Mouse (Mus musculus): Measurements from ENCODE around the gene Tspan18. TPM values are rescaled to one million over a fixed set of nuclear protein-coding genes. Genes with fewer than 3 reads are reported as not detected.

Gene Tspan18
- polyA plus RNA-seq, 1 experiment from 2014 or later: 48.2 TPM

DNA sequence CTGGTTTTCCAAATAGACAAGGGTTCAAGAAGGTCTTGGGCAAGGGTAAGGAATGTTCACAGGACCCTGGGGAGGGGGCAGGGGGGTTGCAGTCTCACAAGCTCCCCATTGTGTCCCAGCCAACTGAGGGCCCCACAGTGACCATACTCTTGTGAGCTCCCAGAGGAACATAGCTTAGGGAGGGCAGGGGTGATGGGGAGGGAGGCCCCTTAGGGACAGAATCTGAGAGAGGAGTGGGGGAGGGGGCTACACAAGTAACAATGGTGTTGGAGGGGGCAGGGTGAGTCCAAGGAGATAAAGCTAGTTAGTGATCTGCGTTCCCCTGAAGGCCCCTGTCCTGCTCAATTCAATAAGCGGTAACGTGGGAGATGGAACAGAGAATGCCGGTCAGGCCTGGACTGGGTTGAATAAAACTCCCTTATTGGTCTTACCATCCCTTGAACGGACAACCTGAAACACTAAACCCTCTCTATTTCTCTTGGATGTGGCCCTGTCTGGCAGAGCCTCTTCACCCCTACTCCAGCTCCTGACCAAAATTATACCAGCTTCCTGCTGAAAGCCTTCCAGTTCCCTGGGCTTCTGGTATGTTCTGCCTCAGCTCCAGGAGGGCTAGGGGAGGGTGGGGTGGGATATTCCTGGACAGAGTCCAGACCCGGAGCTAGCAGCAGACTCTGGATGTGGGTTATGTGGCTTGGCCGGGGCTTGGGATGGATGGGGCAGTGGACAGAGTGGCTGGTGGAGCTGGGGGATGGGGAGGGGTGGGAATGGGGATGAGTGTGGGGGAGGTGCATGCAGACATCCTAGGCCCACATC, 50.6 kb downstream of the Tspan18 start:
- 15% methylated on average over 7 of the region's 7 CpGs for WGBS
- Histone ChIP-seq H3K4me1 (ENCODE audit: control insufficient read depth in 2 of 2, insufficient read depth in 2 of 2, low read length in 2 of 2) (peaks cover 61 to 74% of the 10 kb centered on the region in 2 experiments), H3K4me3 (ENCODE audit: control insufficient read depth in 1 of 2, insufficient read depth in 1 of 2, low read depth in 1 of 2, low read length in 2 of 2) (no peak overlapping the region), H3K27me3 (ENCODE audit: control insufficient read depth, insufficient read depth, low read length) (no peaks in the 10 kb centered on the region), H3K4me2 (ENCODE audit: low read length) (no peak overlapping the region), H3K9ac (ENCODE audit: low read length) (no peak overlapping the region), H3K27ac (replicated peaks in 1 of 2; ENCODE audit: control insufficient read depth in 1 of 2, insufficient read depth in 1 of 2, low read depth in 2 of 2, low read length in 2 of 2) (peak overlapping the region; percentile 1 to 79; a peak in 2 of 4 replicates), H3K9me3 (ENCODE audit: control insufficient read depth, low read length) (no peaks in the 10 kb centered on the region), H3K36me3 (ENCODE audit: control insufficient read depth, insufficient read depth, low read length) (no peaks in the 10 kb centered on the region)
- ATAC-seq (ENCODE audit: insufficient number of reproducible peaks, insufficient read depth, low FRiP score, low read depth): peak; percentile 60

DNA sequence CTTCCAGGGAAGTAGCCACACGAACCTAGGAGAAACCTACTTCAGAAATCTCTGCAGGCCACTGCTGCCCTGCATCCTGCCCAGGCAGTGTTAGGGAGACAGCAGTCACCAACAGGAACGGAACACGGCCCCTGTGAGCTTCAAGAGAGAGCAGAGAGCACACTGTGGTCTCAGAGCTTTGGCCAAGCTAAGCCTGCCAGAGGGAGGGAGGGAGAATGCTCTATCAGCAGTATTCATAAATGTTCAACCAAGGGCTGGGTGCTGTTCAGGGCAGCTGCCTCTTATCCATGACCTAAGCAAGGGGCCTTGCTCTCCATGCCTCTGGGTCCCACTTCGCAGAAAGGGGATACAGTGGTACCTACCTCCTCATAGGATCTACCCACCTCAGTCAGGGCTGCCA, 51.7 kb downstream of the Tspan18 start:
- Histone ChIP-seq H3K27ac (replicated peaks in 1 of 2; ENCODE audit: control insufficient read depth in 1 of 2, insufficient read depth in 1 of 2, low read depth in 2 of 2, low read length in 2 of 2) (peak overlapping the region in 1 of 2 experiments; percentile 22; a peak in 2 of 4 replicates), H3K4me2 (ENCODE audit: low read length) (no peak overlapping the region), H3K4me1 (ENCODE audit: control insufficient read depth in 2 of 2, insufficient read depth in 2 of 2, low read length in 2 of 2) (peaks cover 65 to 79% of the 10 kb centered on the region in 2 experiments), H3K27me3 (ENCODE audit: control insufficient read depth, insufficient read depth, low read length) (no peaks in the 10 kb centered on the region), H3K9ac (ENCODE audit: low read length) (peak overlapping the region; percentile 45; the same call in 1 of the 2 replicates), H3K36me3 (ENCODE audit: control insufficient read depth, insufficient read depth, low read length) (no peaks in the 10 kb centered on the region), H3K4me3 (ENCODE audit: control insufficient read depth in 1 of 2, insufficient read depth in 1 of 2, low read depth in 1 of 2, low read length in 2 of 2) (no peak overlapping the region), H3K9me3 (ENCODE audit: control insufficient read depth, low read length) (no peaks in the 10 kb centered on the region)
- ATAC-seq (ENCODE audit: insufficient number of reproducible peaks, insufficient read depth, low FRiP score, low read depth): no peak
- 66% methylated on average over 4 of the region's 4 CpGs for WGBS

DNA sequence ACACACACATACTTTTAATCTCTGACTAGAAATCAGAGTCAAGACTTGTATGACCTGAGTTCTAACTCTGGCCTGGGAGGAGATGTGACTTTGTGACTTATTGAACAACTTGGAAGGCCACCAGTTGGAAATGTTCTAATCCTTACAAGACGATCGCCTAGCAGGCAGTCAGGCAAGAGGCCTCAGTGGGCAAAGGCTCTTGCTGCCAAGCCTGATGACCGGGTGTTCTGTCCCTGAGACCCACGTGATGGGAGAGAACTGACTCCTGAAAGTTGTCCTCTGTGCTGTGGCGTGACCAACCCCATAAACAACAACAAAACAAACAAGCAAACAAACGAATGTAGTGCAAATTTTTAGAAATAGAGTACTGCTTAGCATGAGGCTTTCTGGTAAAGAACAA, 52.8 kb downstream of the Tspan18 start:
- no peak overlapping the region for H3K27ac ChIP-seq (replicated peaks in 1 of 2; ENCODE audit: control insufficient read depth in 1 of 2, insufficient read depth in 1 of 2, low read depth in 2 of 2, low read length in 2 of 2)
- peaks cover 69 to 78% of the 10 kb centered on the region in 2 experiments for H3K4me1 ChIP-seq (ENCODE audit: control insufficient read depth in 2 of 2, insufficient read depth in 2 of 2, low read length in 2 of 2)
- WGBS: 81% methylated on average over 6 of the region's 6 CpGs

DNA sequence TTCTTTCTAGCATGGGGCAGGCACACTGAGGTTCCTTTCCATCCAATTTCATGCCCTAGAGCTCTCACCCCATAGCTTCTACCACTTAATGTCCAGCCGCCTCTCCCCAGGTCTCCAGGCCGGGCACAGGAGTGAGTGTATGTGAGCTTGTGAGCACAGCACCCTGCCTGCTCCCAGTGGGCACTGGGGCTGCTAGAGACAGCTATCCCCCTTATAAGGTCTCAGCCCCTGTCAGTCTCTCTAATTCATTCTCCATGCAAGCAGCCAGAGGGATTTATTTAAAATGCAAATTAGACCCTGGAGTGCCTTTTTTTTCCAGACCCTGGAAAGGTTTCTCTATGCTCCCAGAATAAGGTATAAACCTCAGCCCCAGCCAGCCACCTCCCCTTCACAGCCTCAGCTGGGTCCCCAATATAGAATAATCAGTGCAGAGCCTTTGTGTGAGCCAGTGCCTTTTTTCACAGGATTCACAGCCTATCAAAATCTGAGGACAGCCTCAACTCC, 54.1 kb downstream of the Tspan18 start:
- no peaks in the 10 kb centered on the region for H3K9me3 ChIP-seq (ENCODE audit: control insufficient read depth, low read length)
- H3K4me3 ChIP-seq (ENCODE audit: control insufficient read depth in 1 of 2, insufficient read depth in 1 of 2, low read depth in 1 of 2, low read length in 2 of 2): no peak overlapping the region
- 0 out of 4 replicates have a peak overlapping the region, but pooled peaks of 1 of the 2 experiments have one; percentile 10 for H3K27ac ChIP-seq (replicated peaks in 1 of 2; ENCODE audit: control insufficient read depth in 1 of 2, insufficient read depth in 1 of 2, low read depth in 2 of 2, low read length in 2 of 2)
- H3K27me3 ChIP-seq (ENCODE audit: control insufficient read depth, insufficient read depth, low read length): no peaks in the 10 kb centered on the region
- WGBS: 94% methylated on average over 2 of the region's 2 CpGs
- H3K4me1 ChIP-seq (ENCODE audit: control insufficient read depth in 2 of 2, insufficient read depth in 2 of 2, low read length in 2 of 2): peaks cover 59 to 65% of the 10 kb centered on the region in 2 experiments
- ATAC-seq (ENCODE audit: insufficient number of reproducible peaks, insufficient read depth, low FRiP score, low read depth): no peak
- H3K9ac ChIP-seq (ENCODE audit: low read length): peak overlapping the region; percentile 12; the same call in 1 of the 2 replicates
- no peaks in the 10 kb centered on the region for H3K36me3 ChIP-seq (ENCODE audit: control insufficient read depth, insufficient read depth, low read length)
- H3K4me2 ChIP-seq (ENCODE audit: low read length): no peak overlapping the region

More for the DNA sequence above, 52.8 kb downstream of the Tspan18 start:
- Histone ChIP-seq H3K27me3 (ENCODE audit: control insufficient read depth, insufficient read depth, low read length) (no peaks in the 10 kb centered on the region), H3K4me3 (ENCODE audit: control insufficient read depth in 1 of 2, insufficient read depth in 1 of 2, low read depth in 1 of 2, low read length in 2 of 2) (no peak overlapping the region), H3K36me3 (ENCODE audit: control insufficient read depth, insufficient read depth, low read length) (no peaks in the 10 kb centered on the region), H3K9ac (ENCODE audit: low read length) (no peak overlapping the region), H3K4me2 (ENCODE audit: low read length) (no peak overlapping the region), H3K9me3 (ENCODE audit: control insufficient read depth, low read length) (no peaks in the 10 kb centered on the region)
- no peak for ATAC-seq (ENCODE audit: insufficient number of reproducible peaks, insufficient read depth, low FRiP score, low read depth)

DNA sequence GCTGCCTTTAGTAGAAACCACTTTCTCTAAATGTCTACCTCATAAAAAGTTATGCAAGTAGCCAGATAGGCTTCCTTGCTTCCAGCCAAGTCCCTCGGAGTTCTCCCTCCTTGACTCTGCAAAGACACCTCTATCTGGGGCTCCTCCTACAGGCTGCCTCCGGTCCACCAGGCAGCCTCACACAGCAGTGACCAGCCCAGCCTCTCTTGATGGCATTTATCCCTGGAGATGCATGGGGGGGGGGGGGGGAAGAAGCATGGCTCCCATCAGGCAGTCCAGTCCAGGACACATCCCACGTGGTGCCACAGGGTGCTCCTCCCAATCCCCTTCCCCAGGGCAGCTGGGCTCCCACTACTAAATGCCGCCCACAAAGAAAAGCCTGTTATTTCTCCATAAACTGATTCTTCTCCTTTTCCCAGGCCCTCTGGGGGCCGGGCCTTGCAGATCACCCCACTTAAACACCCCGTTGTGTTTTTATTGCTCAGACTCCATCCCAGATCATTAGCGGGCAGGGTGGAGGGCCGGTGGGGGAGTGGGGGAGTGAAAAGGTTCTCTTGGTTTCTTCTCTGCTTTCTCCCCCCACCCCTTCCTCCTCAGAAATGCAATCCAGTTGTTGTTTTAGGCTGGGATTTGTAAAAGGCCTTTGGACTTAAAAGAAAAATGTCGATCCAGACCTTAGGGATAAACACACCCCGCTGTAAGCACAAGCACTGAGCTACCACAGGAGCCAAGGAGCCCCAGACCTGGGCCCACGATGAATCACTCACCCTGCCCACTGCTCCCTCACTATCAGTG, 55.9 kb downstream of the Tspan18 start:
- WGBS: 19% methylated on average over 11 of the region's 11 CpGs
- ATAC-seq (ENCODE audit: insufficient number of reproducible peaks, insufficient read depth, low FRiP score, low read depth): peak; percentile 58; the same call in 1 of the 2 replicates
- peak overlapping the region; percentile 82 to 87 for H3K27ac ChIP-seq (replicated peaks in 1 of 2; ENCODE audit: control insufficient read depth in 1 of 2, insufficient read depth in 1 of 2, low read depth in 2 of 2, low read length in 2 of 2)
- peak overlapping the region; percentile 11 for H3K4me2 ChIP-seq (ENCODE audit: low read length)
- H3K9me3 ChIP-seq (ENCODE audit: control insufficient read depth, low read length): no peaks in the 10 kb centered on the region
- no peaks in the 10 kb centered on the region for H3K36me3 ChIP-seq (ENCODE audit: control insufficient read depth, insufficient read depth, low read length)
- peak overlapping the region; percentile 52 for H3K9ac ChIP-seq (ENCODE audit: low read length)
- H3K4me3 ChIP-seq (ENCODE audit: control insufficient read depth in 1 of 2, insufficient read depth in 1 of 2, low read depth in 1 of 2, low read length in 2 of 2): no peak overlapping the region
- peaks cover 43 to 52% of the 10 kb centered on the region in 2 experiments for H3K4me1 ChIP-seq (ENCODE audit: control insufficient read depth in 2 of 2, insufficient read depth in 2 of 2, low read length in 2 of 2)
- no peaks in the 10 kb centered on the region for H3K27me3 ChIP-seq (ENCODE audit: control insufficient read depth, insufficient read depth, low read length)

DNA sequence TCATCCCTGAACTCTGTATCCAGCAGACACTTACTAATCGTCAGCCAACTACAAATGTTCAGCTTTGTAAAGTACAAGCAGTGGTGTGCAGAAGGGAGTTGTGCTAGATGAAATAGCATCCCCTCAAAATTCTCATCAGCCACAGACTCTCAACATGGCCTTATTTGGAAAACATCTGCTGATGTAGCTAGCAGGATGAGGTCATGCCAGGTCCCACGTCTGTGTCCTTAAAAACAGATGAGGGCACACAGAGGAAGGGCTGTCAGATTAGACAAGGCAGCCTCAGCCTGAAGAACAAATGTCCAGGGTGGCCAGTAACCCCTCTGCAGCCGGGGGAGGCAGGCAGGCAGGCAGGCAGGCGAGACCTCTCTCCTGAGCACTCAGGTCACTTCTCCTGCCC, 56.8 kb downstream of the Tspan18 start:
- peak overlapping the region; percentile 82 to 87 for H3K27ac ChIP-seq (replicated peaks in 1 of 2; ENCODE audit: control insufficient read depth in 1 of 2, insufficient read depth in 1 of 2, low read depth in 2 of 2, low read length in 2 of 2)
- ATAC-seq (ENCODE audit: insufficient number of reproducible peaks, insufficient read depth, low FRiP score, low read depth): peak; percentile 36; the same call in 1 of the 2 replicates
- H3K27me3 ChIP-seq (ENCODE audit: control insufficient read depth, insufficient read depth, low read length): no peaks in the 10 kb centered on the region
- peak overlapping the region; percentile 11; the same call in 1 of the 2 replicates for H3K4me2 ChIP-seq (ENCODE audit: low read length)
- H3K36me3 ChIP-seq (ENCODE audit: control insufficient read depth, insufficient read depth, low read length): no peaks in the 10 kb centered on the region
- peaks cover 34 to 43% of the 10 kb centered on the region in 2 experiments for H3K4me1 ChIP-seq (ENCODE audit: control insufficient read depth in 2 of 2, insufficient read depth in 2 of 2, low read length in 2 of 2)
- H3K9ac ChIP-seq (ENCODE audit: low read length): peak overlapping the region; percentile 45
- H3K9me3 ChIP-seq (ENCODE audit: control insufficient read depth, low read length): no peaks in the 10 kb centered on the region
- H3K4me3 ChIP-seq (ENCODE audit: control insufficient read depth in 1 of 2, insufficient read depth in 1 of 2, low read depth in 1 of 2, low read length in 2 of 2): no peak overlapping the region
- 4% methylated on average over 4 of the region's 4 CpGs for WGBS

DNA sequence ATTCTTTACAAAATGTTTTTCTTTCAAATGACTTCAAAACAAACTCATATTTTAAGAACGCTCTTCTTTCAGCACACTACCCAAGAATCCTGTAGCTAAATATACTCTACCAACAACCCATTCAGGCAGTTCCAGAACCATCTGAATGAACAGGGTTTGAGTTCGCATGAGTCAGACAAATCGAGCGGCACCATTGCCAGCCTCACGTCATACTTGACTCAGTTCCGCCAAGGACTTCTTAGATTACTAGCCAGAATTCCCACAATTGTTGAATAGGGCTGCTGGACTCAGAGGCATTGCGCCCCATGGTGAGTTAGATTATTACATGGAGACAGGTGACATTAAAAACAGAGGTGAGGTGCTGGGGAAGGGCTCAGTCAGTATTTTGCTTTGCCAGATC, 58.3 kb downstream of the Tspan18 start:
- Histone ChIP-seq H3K27ac (replicated peaks in 1 of 2; ENCODE audit: control insufficient read depth in 1 of 2, insufficient read depth in 1 of 2, low read depth in 2 of 2, low read length in 2 of 2) (no peak overlapping the region), H3K27me3 (ENCODE audit: control insufficient read depth, insufficient read depth, low read length) (no peaks in the 10 kb centered on the region), H3K4me3 (ENCODE audit: control insufficient read depth in 1 of 2, insufficient read depth in 1 of 2, low read depth in 1 of 2, low read length in 2 of 2) (no peak overlapping the region), H3K9me3 (ENCODE audit: control insufficient read depth, low read length) (no peaks in the 10 kb centered on the region), H3K9ac (ENCODE audit: low read length) (no peak overlapping the region), H3K36me3 (ENCODE audit: control insufficient read depth, insufficient read depth, low read length) (no peaks in the 10 kb centered on the region), H3K4me1 (ENCODE audit: control insufficient read depth in 2 of 2, insufficient read depth in 2 of 2, low read length in 2 of 2) (peaks cover 27 to 36% of the 10 kb centered on the region in 2 experiments), H3K4me2 (ENCODE audit: low read length) (no peak overlapping the region)
- WGBS: 89% methylated on average over 7 of the region's 7 CpGs
- ATAC-seq (ENCODE audit: insufficient number of reproducible peaks, insufficient read depth, low FRiP score, low read depth): no peak
